Mouse (Mus musculus) C2C12 (cell line): ENCODE results near the gene G3bp1.

Experiments used
- CTCF ChIP-seq: IDR thresholded peaks from one replicate; pipeline ENCODE4 v1.5.1; 2011; ENCODE audit not compliant: control insufficient read depth, insufficient read depth, insufficient read length
- USF1 ChIP-seq: IDR thresholded peaks from one replicate; pipeline ENCODE4 v1.6.1; 2011; ENCODE audit warnings: low read depth, mild to moderate bottlenecking, control low read depth, moderate library complexity

- no peak for TF ChIP-seq USF1
- no peak for TF ChIP-seq CTCF
These were observed 33.4 kb downstream of the G3bp1 start for GRCm38 (mm10) chr11:55502886-55503285.
